Mouse (Mus musculus) myocyte (in vitro differentiated cells): ENCODE measurements around the gene 0610010K14Rik. TPM values are rescaled to one million over a fixed set of nuclear protein-coding genes. Genes with fewer than 3 reads are reported as not detected.

Experiments
- H3K27me3 ChIP-seq: one replicate; pipeline ENCODE4 v1.6.1; 2011; ENCODE audit not compliant: control insufficient read depth, insufficient read depth, insufficient read length
- H3K36me3 ChIP-seq: one replicate; pipeline ENCODE4 v1.6.1; 2011; ENCODE audit not compliant: control insufficient read depth, insufficient read depth
- H3K4me2 ChIP-seq: one replicate; pipeline ENCODE4 v1.6.1; 2011; ENCODE audit warnings: low read depth, control low read depth
- H3K4me3 ChIP-seq: one replicate; pipeline ENCODE4 v1.5.1; 2011; ENCODE audit warnings: mild to moderate bottlenecking, control low read depth, moderate library complexity
- H3K79me2 ChIP-seq: one replicate; pipeline ENCODE4 v1.6.1; 2011; ENCODE audit not compliant: control insufficient read depth, insufficient read depth
- H3ac ChIP-seq: one replicate; pipeline ENCODE4 v1.6.1; 2011; ENCODE audit not compliant: control insufficient read depth, insufficient read length
- CEBPB ChIP-seq: IDR thresholded peaks from 2 replicates; pipeline ENCODE4 v1.6.1; 2011; ENCODE audit warnings: mild to moderate bottlenecking, moderate library complexity; ENCODE audit not compliant: poor library complexity, insufficient read depth, severe bottlenecking
- E2F4 ChIP-seq: IDR thresholded peaks from one replicate; pipeline ENCODE4 v1.6.1; 2011; ENCODE audit warnings: mild to moderate bottlenecking, control low read depth, moderate library complexity; ENCODE audit not compliant: insufficient read depth
- MAX ChIP-seq: IDR thresholded peaks from one replicate; pipeline ENCODE4 v1.6.1; 2011; ENCODE audit warnings: low read depth, mild to moderate bottlenecking, control low read depth
- MYOD1 ChIP-seq, 3 experiments: IDR thresholded peaks; one replicate each; pipeline ENCODE4 v1.6.1; 2011; ENCODE audit warnings: control low read depth in 2 of 3, low read depth in 2 of 3, mild to moderate bottlenecking in 2 of 3, moderate library complexity in 1 of 3; ENCODE audit not compliant: insufficient read length in 2 of 3, control insufficient read depth in 1 of 3
- MYOG ChIP-seq, 3 experiments: IDR thresholded peaks; one replicate each; pipeline ENCODE4 v1.6.1; 2011; ENCODE audit warnings: control low read depth in 2 of 3, low read depth in 2 of 3, mild to moderate bottlenecking in 2 of 3; ENCODE audit not compliant: insufficient read length in 2 of 3, control insufficient read depth in 1 of 3, insufficient read depth in 1 of 3
- POLR2A ChIP-seq: IDR thresholded peaks from one replicate; pipeline ENCODE4 v1.6.1; 2011; ENCODE audit warnings: low read depth, mild to moderate bottlenecking, control low read depth, moderate library complexity; ENCODE audit not compliant: insufficient read length
- POLR2AphosphoS2 ChIP-seq: IDR thresholded peaks from one replicate; pipeline ENCODE4 v1.6.1; 2011; ENCODE audit warnings: low read depth, control low read depth; ENCODE audit not compliant: insufficient read length
- REST ChIP-seq: IDR thresholded peaks from one replicate; pipeline ENCODE4 v1.6.1; 2011; ENCODE audit warnings: mild to moderate bottlenecking, control low read depth, moderate library complexity; ENCODE audit not compliant: insufficient read depth, insufficient read length
- SRF ChIP-seq: IDR thresholded peaks from one replicate; pipeline ENCODE4 v1.6.1; 2011; ENCODE audit warnings: low read depth; ENCODE audit not compliant: control insufficient read depth, insufficient read length
- TCF12 ChIP-seq: IDR thresholded peaks from one replicate; pipeline ENCODE4 v1.6.1; 2011; ENCODE audit warnings: mild to moderate bottlenecking, control low read depth; ENCODE audit not compliant: poor library complexity, insufficient read depth, severe bottlenecking
- TCF3 ChIP-seq: IDR thresholded peaks from one replicate; pipeline ENCODE4 v1.6.1; 2011; ENCODE audit warnings: low read depth, control low read depth; ENCODE audit not compliant: insufficient read length
- USF1 ChIP-seq: IDR thresholded peaks from one replicate; pipeline ENCODE4 v1.6.1; 2011; ENCODE audit warnings: low read depth, mild to moderate bottlenecking, control low read depth, moderate library complexity
- polyA plus RNA-seq: library from polyadenylated mRNA; unstranded; fragments of >200 nt; fragmentation: generic; extraction: Trizol; gene quantifications from one replicate; pipeline ENCODE4 v1.2.1, GENCODE M21; 2012; ENCODE audit warnings: missing spikeins

0610010K14Rik gene
- polyA plus RNA-seq, 1 experiment = 75.5 TPM

DNA sequence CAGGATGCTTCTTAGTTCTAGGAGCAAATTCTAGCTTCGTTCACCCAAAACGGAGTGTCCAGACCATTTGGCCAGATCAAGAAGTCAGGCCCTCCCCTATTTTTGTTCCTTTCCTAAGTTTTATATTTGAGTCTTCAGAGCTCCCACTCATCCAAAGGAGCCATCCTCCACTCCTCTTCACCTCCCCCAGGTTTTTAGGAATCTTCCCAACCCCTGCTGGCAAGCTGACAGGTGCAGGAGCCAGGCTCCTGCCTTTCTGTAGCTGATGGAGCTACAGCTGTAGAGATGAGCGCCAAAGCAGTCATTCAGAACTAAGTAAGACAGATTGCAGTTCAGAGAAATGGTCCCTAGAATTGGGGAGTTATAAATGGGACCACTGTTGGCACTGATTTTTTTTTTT lies 41.2 kb upstream of the 0610010K14Rik start:
- Histone ChIP-seq H3ac (no peak overlapping the region), H3K4me3 (no peak overlapping the region), H3K27me3 (no peaks in the 10 kb centered on the region), H3K79me2 (no peaks in the 10 kb centered on the region), H3K4me2 (no peak overlapping the region), H3K36me3 (no peaks in the 10 kb centered on the region)
- TF ChIP-seq TCF3 (no peak), TCF12 (no peak), MYOD1 (IDR thresholded peaks at IDR 0.05; ENCODE audit: control insufficient read depth in 1 of 3, insufficient read length in 2 of 3, low read depth in 2 of 3) (no peak), POLR2A (no peak), REST (no peak), E2F4 (no peak), POLR2AphosphoS2 (no peak), MYOG (IDR thresholded peaks at IDR 0.05; ENCODE audit: control insufficient read depth in 1 of 3, insufficient read depth in 1 of 3, insufficient read length in 2 of 3, low read depth in 2 of 3) (no peak), MAX (no peak), USF1 (no peak), SRF (no peak), CEBPB (no peak)

DNA sequence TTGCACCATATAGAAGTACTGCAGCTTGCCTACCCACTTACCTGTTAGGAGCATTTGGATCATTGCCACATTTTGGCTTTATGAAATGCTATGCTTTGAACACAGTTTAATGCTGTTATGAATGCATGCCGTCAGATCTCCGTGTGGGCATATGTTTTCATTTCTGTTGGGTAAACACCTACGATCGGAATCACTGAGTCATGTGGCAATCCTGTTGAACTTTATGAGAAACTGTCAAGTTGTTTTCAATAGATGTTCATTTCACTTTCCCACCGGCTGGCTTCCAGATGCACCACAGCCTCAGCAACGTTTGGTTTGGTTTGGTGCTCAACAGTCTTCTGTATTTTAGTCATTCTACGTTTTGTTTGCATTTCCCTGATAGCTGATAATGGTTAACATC lies 33.9 kb upstream of the 0610010K14Rik start:
- H3K4me3 ChIP-seq = no peak overlapping the region
- no peaks in the 10 kb centered on the region for H3K27me3 ChIP-seq
- TF ChIP-seq TCF12 (no peak), MAX (no peak), POLR2AphosphoS2 (no peak), REST (no peak), SRF (no peak), E2F4 (no peak), MYOG (IDR thresholded peaks at IDR 0.05; ENCODE audit: control insufficient read depth in 1 of 3, insufficient read depth in 1 of 3, insufficient read length in 2 of 3, low read depth in 2 of 3) (no peak), POLR2A (no peak), CEBPB (no peak), MYOD1 (IDR thresholded peaks at IDR 0.05; ENCODE audit: control insufficient read depth in 1 of 3, insufficient read length in 2 of 3, low read depth in 2 of 3) (no peak), TCF3 (no peak), USF1 (no peak)
- H3K79me2 ChIP-seq = no peaks in the 10 kb centered on the region
- no peak overlapping the region for H3K4me2 ChIP-seq
- H3ac ChIP-seq = no peak overlapping the region
- H3K36me3 ChIP-seq = no peaks in the 10 kb centered on the region

DNA sequence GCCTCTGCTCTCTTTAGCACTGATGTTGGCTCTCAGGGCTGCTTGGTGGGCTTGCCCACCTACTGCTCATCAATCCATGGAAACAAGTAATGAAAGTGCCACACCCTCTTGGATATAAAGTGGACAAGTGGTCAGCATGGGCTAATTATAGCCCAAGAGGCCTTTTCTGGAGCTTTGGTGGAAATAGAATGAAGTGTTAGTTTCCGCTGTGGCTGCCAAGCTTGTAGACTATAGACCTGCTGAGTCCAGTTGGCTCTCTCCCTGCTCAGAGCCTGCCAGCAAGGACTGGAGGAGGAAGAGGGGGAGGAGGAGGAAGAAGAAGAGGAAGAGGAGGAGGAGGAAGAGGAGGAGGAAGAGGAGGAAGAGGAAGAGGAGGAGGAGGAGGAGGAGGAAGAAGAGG lies 28.7 kb upstream of the 0610010K14Rik start:
- TF ChIP-seq SRF = no peak
- TF ChIP-seq POLR2AphosphoS2 = no peak
- H3ac ChIP-seq = no peak overlapping the region

GRCm38 (mm10) chr11:70265819-70266218 lies 28.1 kb upstream of the 0610010K14Rik start:
- H3K4me2 ChIP-seq = no peak overlapping the region
- H3K4me3 ChIP-seq = no peak overlapping the region
- TF ChIP-seq TCF12 (no peak), POLR2AphosphoS2 (no peak), REST (no peak), TCF3 (no peak), MAX (no peak), USF1 (no peak)
- H3K27me3 ChIP-seq = no peaks in the 10 kb centered on the region
- no peak overlapping the region for H3ac ChIP-seq
- H3K36me3 ChIP-seq = no peaks in the 10 kb centered on the region
- no peaks in the 10 kb centered on the region for H3K79me2 ChIP-seq

More for the DNA sequence above, 28.7 kb upstream of the 0610010K14Rik start:
- Histone ChIP-seq H3K4me2 (peak overlapping the region; percentile 7), H3K27me3 (no peaks in the 10 kb centered on the region), H3K79me2 (no peaks in the 10 kb centered on the region), H3K4me3 (no peak overlapping the region), H3K36me3 (no peaks in the 10 kb centered on the region)

DNA sequence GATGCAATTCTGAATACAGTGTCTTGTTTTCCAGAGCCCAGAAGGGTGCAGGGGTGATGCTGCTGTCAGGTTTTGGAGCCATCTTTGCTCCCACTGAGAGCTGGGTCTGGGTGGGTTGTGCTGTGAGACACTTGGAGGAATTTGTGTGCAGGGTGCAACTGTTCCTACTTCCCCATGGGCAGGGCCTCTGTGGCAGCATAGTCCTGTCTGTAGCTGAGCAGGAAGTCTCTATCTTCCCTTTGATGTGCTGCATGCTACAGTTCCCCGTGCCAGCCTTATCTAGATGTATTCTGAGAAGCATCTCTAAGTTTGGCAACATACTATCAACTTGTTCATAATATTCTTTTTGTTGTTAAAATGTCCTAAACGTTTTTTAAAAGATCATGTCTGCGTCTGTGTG lies 27.5 kb upstream of the 0610010K14Rik start:
- H3K36me3 ChIP-seq = no peaks in the 10 kb centered on the region
- no peaks in the 10 kb centered on the region for H3K27me3 ChIP-seq
- TF ChIP-seq E2F4 (no peak), REST (no peak), USF1 (no peak), TCF12 (no peak), CEBPB (no peak), POLR2A (no peak), MAX (no peak), MYOD1 (IDR thresholded peaks at IDR 0.05; ENCODE audit: control insufficient read depth in 1 of 3, insufficient read length in 2 of 3, low read depth in 2 of 3) (no peak), TCF3 (no peak), POLR2AphosphoS2 (no peak), SRF (no peak), MYOG (IDR thresholded peaks at IDR 0.05; ENCODE audit: control insufficient read depth in 1 of 3, insufficient read depth in 1 of 3, insufficient read length in 2 of 3, low read depth in 2 of 3) (no peak)
- no peaks in the 10 kb centered on the region for H3K79me2 ChIP-seq
- no peak overlapping the region for H3K4me3 ChIP-seq
- H3ac ChIP-seq = no peak overlapping the region
- peak overlapping the region; percentile 0 for H3K4me2 ChIP-seq
